Mouse (Mus musculus): ENCODE results near the gene Fen1.

DNA sequence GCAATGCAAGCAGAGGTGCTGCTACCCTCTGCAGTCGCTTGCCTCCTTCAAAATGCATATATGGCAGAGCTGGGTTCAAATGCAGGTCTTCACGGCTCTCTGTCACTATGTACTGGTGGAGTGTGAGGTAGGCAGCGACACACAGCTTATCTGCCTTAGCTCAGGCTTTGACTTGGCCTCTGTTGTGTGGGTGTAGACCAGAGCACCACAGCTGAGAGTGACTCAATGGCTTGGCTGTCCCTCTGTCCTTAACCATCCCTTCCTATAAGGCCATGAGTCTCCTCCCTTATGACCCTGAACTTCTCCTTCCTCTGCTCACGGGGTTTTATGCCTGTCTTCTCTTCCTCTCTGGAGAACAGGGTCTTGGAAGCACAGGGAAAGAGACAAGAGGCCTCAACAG lies 6.9 kb upstream of the Fen1 start:
- TF ChIP-seq CTCF (IDR thresholded peaks at IDR 0.05) (no peak), EP300 (IDR thresholded peaks at IDR 0.05) (no peak)
